ENCODE assay signal across 8 mouse cellular contexts in genomic region chr8:4323917-4324316, GRCm38 (mm10). TPM values are rescaled to one million over a fixed set of nuclear protein-coding genes. Genes with fewer than 3 reads are reported as not detected.
DNase-seq lines count a peak whose midpoint lies in the region; ATAC-seq and TF ChIP-seq lines count a peak whose summit lies in the region.

No protein-coding gene starts in this region.

- H3K27me3 ChIP-seq in kidney, adult 2 months (replicated peaks; ENCODE audit: control insufficient read depth, insufficient read depth, low read length), result no peaks in the 10 kb centered on the region
- H3K27me3 ChIP-seq in hindbrain, embryonic 16.5 days (replicated peaks; ENCODE audit: control insufficient read depth, insufficient read depth, low read length), result no peaks in the 10 kb centered on the region
- no peaks in the 10 kb centered on the region for H3K27me3 ChIP-seq in midbrain, embryonic 16.5 days (ENCODE audit: control insufficient read depth, insufficient read depth, low read depth, low read length)

- peak overlapping the region; percentile 75 for H3K4me3 ChIP-seq in kidney, adult 2 months (ENCODE audit: insufficient read depth, low read depth, low read length)
- H3K4me3 ChIP-seq in bone marrow, adult 2 months (replicated peaks; ENCODE audit: control insufficient read depth, low read depth, low read length), result peak overlapping the region; percentile 77
- peak overlapping the region; percentile 97 for H3K4me3 ChIP-seq in hindbrain, embryonic 16.5 days (ENCODE audit: low read length)
- peak overlapping the region; percentile 93 for H3K4me3 ChIP-seq in midbrain, embryonic 16.5 days (ENCODE audit: low read depth, low read length)

- no peak for ATAC-seq in hindbrain, embryonic 16.5 days
- no peak for ATAC-seq in midbrain, embryonic 16.5 days

- DNase-seq in kidney, adult 2 months, result no peak
- no peak for DNase-seq in kidney, postnatal 25 days
- no peak for DNase-seq in cerebellum, postnatal 25 days
- DNase-seq in adrenal gland, postnatal 14 days, result no peak
- DNase-seq in urinary bladder, postnatal 36 days (ENCODE audit: low spot score in 2 of 2), result no peak

- no peaks in the 10 kb centered on the region for H3K9me3 ChIP-seq in hindbrain, embryonic 16.5 days (ENCODE audit: control insufficient read depth, low read length)
- no peaks in the 10 kb centered on the region for H3K9me3 ChIP-seq in midbrain, embryonic 16.5 days (replicated peaks; ENCODE audit: control insufficient read depth, low read length, poor library complexity, severe bottlenecking)

- H3K36me3 ChIP-seq in kidney, adult 2 months (ENCODE audit: control insufficient read depth, insufficient read depth, low read length), result no peaks in the 10 kb centered on the region
- H3K36me3 ChIP-seq in hindbrain, embryonic 16.5 days (ENCODE audit: control insufficient read depth, insufficient read depth, low read length), result peaks cover 3% of the 10 kb centered on the region; the same call in 1 of the 2 replicates
- no peaks in the 10 kb centered on the region; the same call in 1 of the 2 replicates for H3K36me3 ChIP-seq in midbrain, embryonic 16.5 days (ENCODE audit: control insufficient read depth, insufficient read depth, low read length)

- WGBS in kidney, adult 2 months, result 2% methylated on average over 6 of the region's 6 CpGs
- WGBS in bone marrow, adult 2 months, result under 1% methylated on average over 6 of the region's 6 CpGs
- WGBS in hindbrain, embryonic 16.5 days, result 4% methylated on average over 6 of the region's 6 CpGs
- under 1% methylated on average over 6 of the region's 6 CpGs for WGBS in midbrain, embryonic 16.5 days

- TF ChIP-seq CTCF in kidney, adult 2 months (conservative IDR thresholded peaks at IDR 0.05; ENCODE audit: insufficient read depth, insufficient read length, low read depth, low read length), result no peak
- TF ChIP-seq CTCF in bone marrow, adult 2 months (IDR thresholded peaks at IDR 0.05; ENCODE audit: control insufficient read depth, insufficient read depth, low read length), result no peak

- peak overlapping the region; percentile 99 for H3K9ac ChIP-seq in hindbrain, embryonic 16.5 days (ENCODE audit: low read depth, low read length)
- peak overlapping the region; percentile 97 for H3K9ac ChIP-seq in midbrain, embryonic 16.5 days (ENCODE audit: low read depth, low read length)

- peak overlapping the region; percentile 80 for H3K4me2 ChIP-seq in hindbrain, embryonic 16.5 days (ENCODE audit: low read length)
- peak overlapping the region; percentile 81 for H3K4me2 ChIP-seq in midbrain, embryonic 16.5 days (ENCODE audit: low read length)

- peaks cover 44% of the 10 kb centered on the region for H3K4me1 ChIP-seq in kidney, adult 2 months (ENCODE audit: control insufficient read depth, insufficient read depth, low read length)
- no peaks in the 10 kb centered on the region; the same call in 1 of the 2 replicates for H3K4me1 ChIP-seq in bone marrow, adult 2 months (ENCODE audit: control insufficient read depth, insufficient read depth, low read length)
- peaks cover 34% of the 10 kb centered on the region for H3K4me1 ChIP-seq in hindbrain, embryonic 16.5 days (ENCODE audit: control insufficient read depth, insufficient read depth, low read depth, low read length)
- peaks cover 35% of the 10 kb centered on the region for H3K4me1 ChIP-seq in midbrain, embryonic 16.5 days (ENCODE audit: control insufficient read depth, insufficient read depth, low read length)

- TF ChIP-seq POLR2A in kidney, adult 2 months (IDR thresholded peaks at IDR 0.05; ENCODE audit: low read depth, low read length), result no peak
- no peak for TF ChIP-seq POLR2A in bone marrow, adult 2 months (IDR thresholded peaks at IDR 0.05; ENCODE audit: borderline replicate concordance, control insufficient read depth, low read depth, low read length)

- no peak overlapping the region for H3K27ac ChIP-seq in kidney, adult 2 months (ENCODE audit: insufficient read depth, low read depth, low read length)
- H3K27ac ChIP-seq in bone marrow, adult 2 months (ENCODE audit: control insufficient read depth, insufficient read depth, low read depth, low read length, poor library complexity), result no peak overlapping the region
- H3K27ac ChIP-seq in hindbrain, embryonic 16.5 days (ENCODE audit: low read depth, low read length), result no peak overlapping the region
- H3K27ac ChIP-seq in midbrain, embryonic 16.5 days (ENCODE audit: low read length), result no peak overlapping the region

RNA-seq across cellular contexts. Expression of gene Ccl25, which starts 1.1 kb away (rescaled TPM):
- 4.9 and 5.2 TPM in 2 replicates for polyA plus RNA-seq in kidney, adult 2 months (2012; rRNA removed)
- polyA plus RNA-seq in bone marrow, adult 2 months (2011; ENCODE audit: insufficient read depth, insufficient read length, low replicate concordance, missing spikeins), result 8.7 and 17.5 TPM in 2 replicates
- polyA plus RNA-seq in hindbrain, embryonic 16.5 days (2015; fragmentation: Nextera tagmentation; extraction: Ambion mirVana), result 15.5 and 17.2 TPM in 2 replicates
- 18.4 and 18.8 TPM in 2 replicates for polyA plus RNA-seq in midbrain, embryonic 16.5 days (2015; fragmentation: Nextera tagmentation; extraction: Ambion mirVana)
- total RNA-seq in adrenal gland, postnatal 14 days (2021), result 16.1 and 18.2 TPM in 2 replicates

RNA-seq across cellular contexts. Expression of gene Elavl1, which starts 1.3 kb away (rescaled TPM):
- 26.4 and 35.9 TPM in 2 replicates for polyA plus RNA-seq in kidney, adult 2 months (2012; rRNA removed)
- polyA plus RNA-seq in bone marrow, adult 2 months (2011; ENCODE audit: insufficient read depth, insufficient read length, low replicate concordance, missing spikeins), result 21.7 and 28.5 TPM in 2 replicates
- polyA plus RNA-seq in hindbrain, embryonic 16.5 days (2015; fragmentation: Nextera tagmentation; extraction: Ambion mirVana), result 80.6 and 94.9 TPM in 2 replicates
- 85.9 and 100 TPM in 2 replicates for polyA plus RNA-seq in midbrain, embryonic 16.5 days (2015; fragmentation: Nextera tagmentation; extraction: Ambion mirVana)
- 93.4 and 102 TPM in 2 replicates for total RNA-seq in adrenal gland, postnatal 14 days (2021)

RNA-seq across cellular contexts. Expression of gene Timm44, which starts 48.2 kb away (rescaled TPM):
- 88.1 and 91.9 TPM in 2 replicates for polyA plus RNA-seq in kidney, adult 2 months (2012; rRNA removed)
- polyA plus RNA-seq in bone marrow, adult 2 months (2011; ENCODE audit: insufficient read depth, insufficient read length, low replicate concordance, missing spikeins), result 46.5 and 48.3 TPM in 2 replicates
- 43.6 and 51.9 TPM in 2 replicates for polyA plus RNA-seq in hindbrain, embryonic 16.5 days (2015; fragmentation: Nextera tagmentation; extraction: Ambion mirVana)
- polyA plus RNA-seq in midbrain, embryonic 16.5 days (2015; fragmentation: Nextera tagmentation; extraction: Ambion mirVana), result 45.3 and 48.1 TPM in 2 replicates
- 142 and 154 TPM in 2 replicates for total RNA-seq in adrenal gland, postnatal 14 days (2021)
